Mouse (Mus musculus) gastrocnemius, postnatal 25 days (tissue): Measurements from ENCODE around the gene Rspo4. TPM values are rescaled to one million over a fixed set of nuclear protein-coding genes. Genes with fewer than 3 reads are reported as not detected.
A peak's percentile ranks its signal among the peaks of the same experiment; 100 is the strongest.

ENCODE experiments used
- DNase-seq: peaks from one replicate; pipeline ENCODE4 v3.0.0; 2022
- total RNA-seq, 2 experiments: library from RNA; stranded (reverse); gene quantifications; 1 replicate in 1 of 2; 2 replicates in 1 of 2; pipeline ENCODE4 v1.2.3; 2021

Gene Rspo4
- total RNA-seq, 2 experiments from 2014 or later = not detected

GRCm38 (mm10) chr2:151911751-151912150 is 69.0 kb downstream of the Rspo4 start:
- no peak for DNase-seq

GRCm38 (mm10) chr2:151914120-151914519 is 71.4 kb downstream of the Rspo4 start:
- DNase-seq = no peak

- DNase-seq = no peak
Observed at GRCm38 (mm10) chr2:151915111-151915510, 72.4 kb downstream of the Rspo4 start.

DNA sequence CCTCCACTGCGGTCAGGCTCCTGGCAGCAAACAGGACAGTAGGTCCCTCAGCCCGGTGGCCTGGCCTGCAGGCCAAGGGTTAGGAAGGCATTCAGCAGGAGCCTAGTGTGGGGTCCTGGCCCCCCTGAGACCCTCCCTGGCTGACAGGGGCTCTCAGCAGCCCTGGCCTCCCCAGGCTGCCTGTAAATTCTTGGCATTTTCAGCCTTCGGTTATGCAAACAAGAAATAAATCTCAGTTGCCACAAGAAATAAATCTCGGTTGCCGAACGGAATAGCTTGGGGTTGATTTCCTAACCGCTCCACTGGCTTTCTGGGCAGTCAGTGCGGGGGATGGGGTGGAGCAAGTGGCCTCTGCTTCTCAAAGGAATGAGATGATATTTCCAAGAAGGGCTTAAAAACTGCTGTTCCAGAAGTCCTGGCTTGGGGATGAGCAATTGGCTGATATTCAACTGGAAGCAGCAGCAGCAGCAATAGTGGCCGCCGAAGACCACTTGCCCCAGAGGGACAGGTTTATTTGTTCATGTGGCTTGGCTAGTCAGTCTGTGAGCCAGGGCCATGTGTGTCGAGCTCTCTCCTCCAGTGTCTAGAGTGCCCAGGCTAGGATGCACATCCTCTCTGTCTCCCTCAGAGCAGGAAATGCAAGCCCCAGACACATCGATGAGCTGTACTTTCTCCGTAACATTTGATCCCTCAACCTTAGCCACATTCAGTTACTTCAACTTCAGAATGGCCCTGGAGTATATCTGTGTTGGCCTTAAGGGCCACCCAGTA is 73.5 kb downstream of the Rspo4 start:
- peak; percentile 73 for DNase-seq

GRCm38 (mm10) chr2:151919140-151919539 is 76.4 kb downstream of the Rspo4 start:
- DNase-seq = no peak

GRCm38 (mm10) chr2:151921068-151921467 is 78.3 kb downstream of the Rspo4 start:
- DNase-seq = no peak

GRCm38 (mm10) chr2:151921596-151921995 is 78.9 kb downstream of the Rspo4 start:
- peak; percentile 72 for DNase-seq

Other genes with a start within 250 kb of the Rspo4 start
- 10 to 100 TPM; 19.2 to 26.2 TPM for gene Snph, start 210.3 kb upstream of the Rspo4 start, total RNA-seq
- gene Rad21l, start 174.4 kb upstream of the Rspo4 start, total RNA-seq = not detected
- 1 to 10 TPM in 1 of 2 experiments, under 1 TPM in 1; 0.62 to 1.3 TPM for gene Tmem74b, start 140.9 kb upstream of the Rspo4 start, total RNA-seq
- gene Psmf1, start 98.7 kb upstream of the Rspo4 start, total RNA-seq = 10 to 100 TPM; 15.3 to 17.9 TPM
- gene Angpt4, start 68.3 kb downstream of the Rspo4 start, total RNA-seq = under 1 TPM; 0.11 to 0.15 TPM
- 1 to 10 TPM; 2.2 to 2.9 TPM for gene Fam110a, start 137.3 kb downstream of the Rspo4 start, total RNA-seq
- gene Slc52a3, start 153.6 kb downstream of the Rspo4 start, total RNA-seq = under 1 TPM; 0.94 to 1.00 TPM
- gene Scrt2, start 238.6 kb downstream of the Rspo4 start, total RNA-seq = not detected